Mouse (Mus musculus): Measurements from ENCODE around the gene Elp5. TPM values are rescaled to one million over a fixed set of nuclear protein-coding genes. Genes with fewer than 3 reads are reported as not detected.

The Elp5 gene
- 127 and 131 TPM in 2 replicates for polyA plus RNA-seq (2016; fragmentation: Nextera tagmentation; extraction: Ambion mirVana)

DNA sequence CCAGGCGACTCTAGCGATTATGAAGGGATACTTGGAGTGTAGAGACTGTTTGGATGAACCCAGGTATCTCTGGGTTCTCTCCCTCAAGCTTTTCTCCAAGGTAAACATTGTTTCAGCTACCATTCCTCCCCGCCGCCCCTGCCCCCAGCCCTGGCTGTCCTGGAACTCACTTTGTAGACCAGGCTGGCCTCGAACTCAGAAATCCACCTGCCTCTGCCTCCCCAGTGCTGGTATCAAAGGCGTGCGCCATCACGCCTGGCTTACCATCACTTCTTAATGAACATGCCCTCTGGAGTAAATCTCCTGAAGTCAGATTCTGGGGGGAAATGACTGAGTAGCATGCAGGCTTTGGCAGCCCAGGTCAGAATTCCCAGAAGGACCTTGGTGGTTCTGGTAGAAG is at the start of gene Elp5:
TSS of gene Elp5 (minus strand) at position 293 of the 400 bp plus-strand sequence.
- peak within 1 kb of the TSS; percentile 85 for H3K4me2 ChIP-seq (replicated peaks)
- H3K9me3 ChIP-seq: no peaks in the 10 kb centered on the region
- peaks cover 49% of the 10 kb centered on the region for H3K36me3 ChIP-seq
- peak within 1 kb of the TSS; percentile 99 for H3K27ac ChIP-seq (replicated peaks)
- 67% methylated on average over 8 of the region's 8 CpGs for WGBS
- H3K27me3 ChIP-seq: no peaks in the 10 kb centered on the region
- no peak for ATAC-seq (ENCODE audit: low FRiP score, low read depth)
- H3K4me1 ChIP-seq: peaks cover 29% of the 10 kb centered on the region
- H3K9ac ChIP-seq (replicated peaks): peak within 1 kb of the TSS; percentile 99
- peak within 1 kb of the TSS; percentile 100 for H3K4me3 ChIP-seq

DNA sequence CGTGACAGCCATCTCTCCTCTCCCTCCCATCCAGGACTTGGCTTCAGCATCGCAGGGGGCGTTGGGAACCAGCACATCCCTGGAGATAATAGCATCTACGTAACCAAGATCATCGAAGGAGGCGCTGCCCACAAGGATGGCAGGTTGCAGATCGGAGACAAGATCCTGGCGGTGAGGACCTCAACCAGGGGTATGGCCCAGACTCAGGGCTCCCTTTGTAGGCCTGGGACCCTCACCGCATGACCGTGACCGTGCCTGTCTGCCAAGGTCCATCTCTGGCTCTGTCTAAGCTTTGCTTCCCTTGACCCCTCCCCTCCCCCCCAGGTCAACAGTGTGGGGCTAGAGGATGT is 49.0 kb upstream of the Elp5 start:
- H3K4me1 ChIP-seq: peaks cover 44% of the 10 kb centered on the region
- no peaks in the 10 kb centered on the region for H3K27me3 ChIP-seq
- no peak for ATAC-seq (ENCODE audit: low FRiP score, low read depth)
- WGBS: 97% methylated on average over 11 of the region's 11 CpGs
- peaks cover 30% of the 10 kb centered on the region for H3K36me3 ChIP-seq
- no peak overlapping the region for H3K4me2 ChIP-seq (replicated peaks)
- no peaks in the 10 kb centered on the region for H3K9me3 ChIP-seq
- no peak overlapping the region for H3K9ac ChIP-seq (replicated peaks)
- H3K27ac ChIP-seq (replicated peaks): peak overlapping the region; percentile 15; the same call in 1 of the 2 replicates
- H3K4me3 ChIP-seq: no peak overlapping the region

DNA sequence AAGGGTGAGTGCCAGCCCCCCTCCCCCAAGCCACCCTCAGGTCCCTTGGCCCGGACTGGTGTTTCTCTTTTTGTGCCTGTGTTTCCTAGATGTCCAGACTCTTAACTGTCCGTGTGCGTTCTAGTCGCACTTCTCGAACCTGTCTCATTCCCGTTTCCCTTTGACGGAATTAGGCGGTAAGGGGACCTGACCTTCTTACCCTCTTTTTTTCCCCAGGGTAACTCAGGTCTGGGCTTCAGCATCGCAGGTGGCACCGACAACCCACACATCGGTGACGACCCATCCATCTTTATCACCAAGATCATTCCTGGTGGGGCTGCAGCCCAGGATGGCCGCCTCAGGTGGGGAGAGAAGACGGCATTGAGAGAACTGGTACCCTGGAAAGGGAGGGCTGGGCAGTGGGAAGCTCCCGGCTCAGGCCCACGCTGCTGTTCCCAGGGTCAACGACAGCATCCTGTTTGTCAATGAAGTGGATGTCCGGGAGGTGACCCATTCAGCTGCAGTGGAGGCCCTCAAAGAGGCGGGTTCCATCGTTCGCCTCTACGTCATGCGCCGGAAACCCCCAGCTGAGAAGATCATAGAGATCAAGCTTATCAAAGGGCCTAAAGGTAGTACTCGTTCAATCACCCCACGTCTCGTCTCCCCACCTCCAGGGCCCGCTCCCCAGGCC is 48.5 kb upstream of the Elp5 start:
- H3K4me3 ChIP-seq: peak overlapping the region; percentile 41
- H3K27me3 ChIP-seq: no peaks in the 10 kb centered on the region
- peaks cover 30% of the 10 kb centered on the region for H3K36me3 ChIP-seq
- H3K4me1 ChIP-seq: peaks cover 49% of the 10 kb centered on the region
- H3K4me2 ChIP-seq (replicated peaks): peak overlapping the region; percentile 68
- WGBS: 92% methylated on average over 28 of the region's 28 CpGs
- peak overlapping the region; percentile 57 for H3K9ac ChIP-seq (replicated peaks)
- H3K27ac ChIP-seq (replicated peaks): peak overlapping the region; percentile 97
- ATAC-seq (ENCODE audit: low FRiP score, low read depth): no peak
- no peaks in the 10 kb centered on the region for H3K9me3 ChIP-seq

DNA sequence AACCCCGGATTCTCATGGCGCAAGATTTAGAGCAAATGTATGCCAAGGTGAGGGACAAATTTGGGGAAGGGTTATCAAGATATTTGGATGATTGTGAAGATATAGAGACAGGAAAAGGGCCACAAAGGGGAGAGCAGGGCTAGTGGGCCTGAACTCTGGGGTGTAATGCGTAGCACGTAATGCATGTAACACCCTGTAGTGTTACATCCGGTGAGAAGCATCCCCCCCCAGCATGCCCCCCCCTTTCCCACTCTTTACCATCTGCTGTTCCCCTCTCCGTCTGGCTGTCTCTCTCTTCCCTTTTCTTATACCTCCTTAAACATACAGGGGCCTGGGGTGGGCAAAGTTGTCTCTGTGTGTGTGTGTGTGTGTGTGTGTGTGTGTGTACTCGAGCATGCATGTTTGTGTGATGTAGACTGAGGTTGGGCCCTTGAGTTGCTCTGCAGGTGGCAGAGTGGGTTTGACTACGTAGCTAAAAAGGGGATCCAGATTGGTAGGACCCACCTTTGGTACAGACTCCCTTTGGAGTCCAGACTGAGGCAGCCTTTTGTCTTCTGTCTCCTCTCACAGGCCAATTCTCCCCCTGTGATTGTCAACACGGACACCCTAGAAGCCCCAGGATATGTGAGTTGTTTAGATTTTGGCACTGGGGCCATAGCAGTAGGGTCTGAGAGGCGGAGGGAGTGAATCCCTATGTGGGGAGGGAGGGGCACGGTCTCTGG is 47.7 kb upstream of the Elp5 start:
- Histone ChIP-seq H3K36me3 (peaks cover 30% of the 10 kb centered on the region), H3K27me3 (no peaks in the 10 kb centered on the region), H3K4me3 (peak overlapping the region; percentile 41), H3K9me3 (no peaks in the 10 kb centered on the region), H3K4me1 (peaks cover 56% of the 10 kb centered on the region), H3K4me2 (replicated peaks) (peak overlapping the region; percentile 68), H3K27ac (replicated peaks) (peak overlapping the region; percentile 97), H3K9ac (replicated peaks) (peak overlapping the region; percentile 57)
- ATAC-seq (ENCODE audit: low FRiP score, low read depth): peak; percentile 45
- WGBS: 26% methylated on average over 11 of the region's 11 CpGs

DNA sequence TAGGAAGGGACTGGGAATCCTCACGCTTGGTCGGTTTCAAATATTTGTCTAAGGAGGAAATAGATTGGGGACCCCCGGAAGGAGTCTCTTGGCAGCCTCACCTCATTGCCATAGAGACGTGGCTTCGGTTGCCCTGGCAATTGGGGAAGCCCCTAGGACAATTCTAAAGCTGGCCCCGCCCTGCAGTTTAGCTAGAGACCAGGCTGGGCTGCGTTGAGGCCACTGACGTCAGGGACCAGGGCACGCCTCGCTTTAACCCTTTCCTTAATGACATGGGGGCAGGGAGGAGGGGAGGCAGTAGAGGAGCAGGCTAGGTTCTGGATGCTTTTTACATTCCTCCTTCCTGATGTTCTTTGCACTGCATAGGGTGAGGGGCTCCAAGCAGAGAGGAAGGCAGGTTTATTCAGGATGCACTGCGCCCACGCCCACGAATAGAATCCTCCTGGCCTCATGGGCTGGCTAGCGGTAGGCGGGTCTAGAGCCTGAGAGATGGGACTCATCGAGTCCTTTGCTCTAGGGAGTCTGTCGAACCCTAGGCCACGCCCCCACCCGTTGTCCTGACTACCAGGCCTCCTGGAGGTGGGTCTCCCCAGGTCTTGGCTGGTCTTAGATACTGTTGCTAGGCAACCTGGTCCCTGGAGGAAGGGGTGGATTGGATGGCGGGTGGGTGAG is 46.9 kb upstream of the Elp5 start:
- H3K4me3 ChIP-seq: peak overlapping the region; percentile 41
- WGBS: under 1% methylated on average over 20 of the region's 20 CpGs
- ATAC-seq (ENCODE audit: low FRiP score, low read depth): peak; percentile 95

DNA sequence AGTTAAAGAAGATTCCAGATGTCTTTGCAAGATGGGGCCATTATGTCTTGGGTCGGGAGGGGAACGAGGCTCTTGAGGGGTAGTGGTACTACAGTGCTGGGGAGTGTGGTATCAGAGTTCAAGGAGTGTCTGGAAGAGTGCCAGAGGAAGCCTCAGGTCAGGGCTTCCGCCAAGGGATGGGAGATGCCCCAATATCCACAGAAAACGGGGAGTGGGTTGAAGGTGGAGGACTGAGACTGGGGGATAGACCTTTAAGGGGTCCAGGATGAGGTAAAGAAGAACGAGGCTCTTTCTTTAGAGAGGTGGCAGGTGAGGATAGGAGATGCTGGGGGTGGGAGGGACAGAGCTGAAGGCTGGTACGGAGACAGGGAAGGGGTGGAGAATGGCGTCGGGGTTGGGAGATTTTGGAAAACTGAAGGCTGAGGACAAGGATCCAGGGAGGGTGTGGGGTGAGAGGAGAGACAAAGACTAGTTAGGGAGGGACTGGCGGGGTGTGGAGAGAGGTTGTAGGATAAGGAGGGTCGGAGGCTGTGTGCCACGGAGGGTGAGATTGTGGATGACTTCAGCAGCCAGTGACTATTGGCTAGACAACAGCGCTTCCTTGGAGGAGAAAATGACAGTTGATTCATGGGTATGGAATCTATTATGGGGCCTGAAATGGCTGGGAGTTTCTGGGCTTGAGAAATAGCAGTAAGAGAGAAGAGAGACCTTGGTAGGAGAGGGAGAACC is 46.2 kb upstream of the Elp5 start:
- H3K27me3 ChIP-seq: no peaks in the 10 kb centered on the region
- WGBS: 25% methylated on average over 12 of the region's 12 CpGs
- peak overlapping the region; percentile 68 for H3K4me2 ChIP-seq (replicated peaks)
- peak overlapping the region; percentile 54 for H3K9ac ChIP-seq (replicated peaks)
- H3K4me1 ChIP-seq: peaks cover 69% of the 10 kb centered on the region
- no peaks in the 10 kb centered on the region for H3K9me3 ChIP-seq
- H3K36me3 ChIP-seq: peaks cover 26% of the 10 kb centered on the region
- ATAC-seq (ENCODE audit: low FRiP score, low read depth): peak; percentile 2; the same call in 1 of the 2 replicates
- peak overlapping the region; percentile 97 for H3K27ac ChIP-seq (replicated peaks)
- peak overlapping the region; percentile 41 for H3K4me3 ChIP-seq

More for the DNA sequence above, 46.9 kb upstream of the Elp5 start:
- no peaks in the 10 kb centered on the region for H3K27me3 ChIP-seq
- no peaks in the 10 kb centered on the region for H3K9me3 ChIP-seq
- peak overlapping the region; percentile 97 for H3K27ac ChIP-seq (replicated peaks)
- peaks cover 64% of the 10 kb centered on the region for H3K4me1 ChIP-seq
- peak overlapping the region; percentile 57 for H3K9ac ChIP-seq (replicated peaks)
- peaks cover 26% of the 10 kb centered on the region for H3K36me3 ChIP-seq
- H3K4me2 ChIP-seq (replicated peaks): peak overlapping the region; percentile 68

DNA sequence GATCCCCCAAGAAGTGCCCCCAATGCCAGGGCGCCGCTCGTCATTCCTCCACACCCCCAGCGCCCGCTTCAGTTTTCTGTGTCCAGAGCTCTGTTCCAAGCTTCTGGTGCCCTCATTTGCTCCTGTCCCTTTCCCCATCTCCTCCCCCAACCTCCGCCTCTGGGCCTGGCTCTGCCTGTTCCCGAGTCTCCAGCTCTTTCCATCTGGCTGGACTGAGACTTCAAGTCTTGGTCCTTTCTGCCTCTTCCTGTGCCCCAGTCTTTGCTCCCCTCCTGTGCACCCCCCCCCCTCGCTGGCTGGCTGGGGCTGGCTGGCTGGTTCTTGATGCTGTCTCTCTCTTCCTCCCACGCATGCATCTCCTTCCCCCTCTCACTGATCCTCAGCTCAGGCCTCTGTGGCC is 45.1 kb upstream of the Elp5 start:
- H3K4me3 ChIP-seq: peak overlapping the region; percentile 41
- ATAC-seq (ENCODE audit: low FRiP score, low read depth): no peak
- peak overlapping the region; percentile 97 for H3K27ac ChIP-seq (replicated peaks)
- H3K4me2 ChIP-seq (replicated peaks): peak overlapping the region; percentile 68
- WGBS: 34% methylated on average over 9 of the region's 9 CpGs
- H3K36me3 ChIP-seq: peaks cover 17% of the 10 kb centered on the region
- H3K9me3 ChIP-seq: no peaks in the 10 kb centered on the region
- peaks cover 80% of the 10 kb centered on the region for H3K4me1 ChIP-seq
- no peaks in the 10 kb centered on the region for H3K27me3 ChIP-seq
- H3K9ac ChIP-seq (replicated peaks): peak overlapping the region; percentile 54; the same call in 1 of the 2 replicates

DNA sequence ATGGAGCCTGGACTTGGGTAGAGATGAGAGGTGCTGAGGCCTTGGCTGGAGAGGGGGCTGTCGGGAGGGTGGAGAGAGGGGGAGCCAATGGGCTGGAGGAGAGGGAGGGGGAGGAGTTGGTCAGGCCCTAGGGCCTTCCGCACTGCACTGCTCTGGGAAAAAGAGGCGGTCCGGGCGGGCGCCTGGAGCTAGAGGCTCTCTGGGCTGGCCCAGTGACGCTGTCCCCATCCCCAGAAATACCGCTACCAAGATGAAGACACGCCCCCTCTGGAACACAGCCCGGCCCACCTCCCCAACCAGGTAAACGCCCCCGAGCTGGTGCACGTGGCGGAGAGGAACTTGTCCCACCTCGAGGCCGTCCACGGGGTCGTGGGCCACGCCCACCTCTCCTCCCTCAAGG is 44.4 kb upstream of the Elp5 start:
- peak overlapping the region; percentile 97 for H3K27ac ChIP-seq (replicated peaks)

DNA sequence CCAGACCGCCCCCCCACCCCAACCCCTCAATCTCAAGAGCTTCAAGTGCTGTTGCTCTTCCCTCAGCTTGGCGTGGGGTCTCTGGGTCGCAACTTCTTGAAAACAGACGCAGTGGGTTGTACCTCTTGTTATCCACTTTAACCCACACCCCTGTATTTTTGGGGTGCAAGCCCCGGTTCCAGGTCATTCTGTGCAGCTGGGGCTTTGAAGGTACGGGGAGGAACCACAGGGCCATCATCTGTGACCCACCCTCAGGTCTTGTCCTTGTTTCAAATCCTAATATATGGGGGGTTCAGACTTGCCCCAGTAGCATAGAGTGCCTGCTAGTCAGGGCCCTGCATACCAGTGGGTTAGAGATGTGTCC is 41.8 kb upstream of the Elp5 start:
- Histone ChIP-seq H3K4me1 (peaks cover 83% of the 10 kb centered on the region), H3K27me3 (no peaks in the 10 kb centered on the region), H3K27ac (replicated peaks) (peak overlapping the region; percentile 70), H3K4me3 (peak overlapping the region; percentile 43), H3K9me3 (no peaks in the 10 kb centered on the region), H3K9ac (replicated peaks) (peak overlapping the region; percentile 50), H3K4me2 (replicated peaks) (peak overlapping the region; percentile 66), H3K36me3 (no peaks in the 10 kb centered on the region)
- WGBS: 16% methylated on average over 6 of the region's 6 CpGs
- no peak for ATAC-seq (ENCODE audit: low FRiP score, low read depth)

More for the DNA sequence above, 44.4 kb upstream of the Elp5 start:
- H3K4me3 ChIP-seq: peak overlapping the region; percentile 41
- H3K27me3 ChIP-seq: no peaks in the 10 kb centered on the region
- no peak; the same call in 1 of the 2 replicates for ATAC-seq (ENCODE audit: low FRiP score, low read depth)
- H3K9ac ChIP-seq (replicated peaks): peak overlapping the region; percentile 54
- H3K4me1 ChIP-seq: peaks cover 85% of the 10 kb centered on the region
- peak overlapping the region; percentile 68 for H3K4me2 ChIP-seq (replicated peaks)
- H3K36me3 ChIP-seq: peaks cover 10% of the 10 kb centered on the region
- WGBS: 3% methylated on average over 19 of the region's 19 CpGs
- no peaks in the 10 kb centered on the region for H3K9me3 ChIP-seq

DNA sequence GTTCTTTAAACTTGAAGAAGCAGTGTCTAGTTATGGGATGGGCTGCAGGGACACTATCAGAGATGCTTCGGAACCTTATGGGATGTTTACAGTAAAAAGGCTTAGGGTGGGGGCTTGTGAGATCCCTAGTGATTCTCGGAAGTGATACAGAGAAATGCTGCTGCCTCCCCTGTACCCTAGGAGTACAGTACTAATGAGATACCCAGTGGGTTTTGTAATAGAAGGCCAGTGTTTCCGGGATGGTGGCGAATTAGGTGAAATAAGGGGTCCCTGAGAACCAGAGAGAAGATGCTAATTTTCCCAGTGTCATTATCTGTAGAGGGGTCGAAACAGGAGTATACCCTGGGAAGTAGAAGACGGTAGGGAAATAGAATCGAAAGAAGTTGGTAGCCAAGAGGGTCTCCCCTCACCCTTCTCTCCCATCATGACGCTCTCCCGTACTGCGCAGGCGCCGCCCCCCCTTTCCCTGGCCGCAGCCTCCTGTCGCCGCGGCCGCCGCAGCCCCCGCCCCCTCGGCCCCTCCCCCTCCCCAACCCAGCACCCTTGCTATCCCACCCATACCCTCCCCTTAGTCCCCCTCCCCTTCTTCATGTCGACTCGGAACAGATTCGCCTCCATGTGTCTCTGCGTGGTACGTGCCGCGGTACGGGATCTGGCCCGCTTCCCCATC is 41.3 kb upstream of the Elp5 start:
- Histone ChIP-seq H3K4me2 (replicated peaks) (peak overlapping the region; percentile 66), H3K4me1 (peaks cover 85% of the 10 kb centered on the region), H3K9ac (replicated peaks) (peak overlapping the region; percentile 50), H3K27ac (replicated peaks) (peak overlapping the region; percentile 70), H3K9me3 (no peaks in the 10 kb centered on the region), H3K27me3 (no peaks in the 10 kb centered on the region), H3K36me3 (no peaks in the 10 kb centered on the region), H3K4me3 (peak overlapping the region; percentile 43)
- WGBS: 7% methylated on average over 22 of the region's 29 CpGs
- ATAC-seq (ENCODE audit: low FRiP score, low read depth): no peak
